Mouse (Mus musculus) heart, postnatal 0 days (tissue): ENCODE results near the gene Xxylt1.

Experiments
- CTCF ChIP-seq: IDR thresholded peaks from 2 replicates; pipeline ENCODE4 v1.5.1; 2016; ENCODE audit warnings: antibody characterized with exemption, control low read depth, low read depth
- EP300 ChIP-seq: IDR thresholded peaks from 2 replicates; pipeline ENCODE4 v1.6.1; 2016; ENCODE audit warnings: antibody characterized with exemption, low read depth

DNA sequence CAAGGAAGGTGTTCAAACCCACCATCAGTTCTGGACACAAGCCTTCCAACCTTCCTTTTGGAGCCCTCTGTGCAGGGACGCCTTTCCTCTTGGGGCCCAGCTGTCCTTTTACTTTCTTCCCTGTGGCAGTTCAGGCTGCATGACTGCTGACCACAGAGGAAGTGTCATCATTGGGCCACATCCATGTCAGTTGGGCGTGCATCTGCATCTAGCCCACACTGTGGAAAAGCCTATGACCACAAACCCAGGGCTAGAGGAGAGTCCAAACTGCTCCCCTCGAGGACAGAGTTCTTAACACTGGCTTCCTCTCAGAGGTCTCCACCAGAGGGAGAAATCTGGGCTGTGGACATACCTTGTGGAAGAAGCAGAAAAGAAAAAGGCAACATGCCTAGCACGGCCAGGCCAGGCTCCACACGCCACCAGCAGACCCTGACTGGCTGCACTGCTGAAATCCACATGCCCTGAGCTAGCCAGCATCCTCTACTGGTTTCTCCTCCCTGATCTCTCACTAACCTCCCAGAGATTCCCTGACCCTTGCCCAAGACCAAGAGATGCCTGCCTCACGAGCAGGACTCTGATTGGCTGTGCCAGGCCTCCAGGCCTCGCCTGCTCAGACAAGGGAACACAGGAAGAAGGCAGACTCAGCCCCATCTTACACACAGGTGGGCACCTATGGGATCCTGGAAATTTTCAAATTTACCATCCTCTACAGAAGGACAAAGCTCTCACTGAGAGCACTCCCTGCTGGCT lies 112.7 kb downstream of the Xxylt1 start:
- no peak for TF ChIP-seq CTCF
- no peak for TF ChIP-seq EP300
